In the genomic region with DNA sequence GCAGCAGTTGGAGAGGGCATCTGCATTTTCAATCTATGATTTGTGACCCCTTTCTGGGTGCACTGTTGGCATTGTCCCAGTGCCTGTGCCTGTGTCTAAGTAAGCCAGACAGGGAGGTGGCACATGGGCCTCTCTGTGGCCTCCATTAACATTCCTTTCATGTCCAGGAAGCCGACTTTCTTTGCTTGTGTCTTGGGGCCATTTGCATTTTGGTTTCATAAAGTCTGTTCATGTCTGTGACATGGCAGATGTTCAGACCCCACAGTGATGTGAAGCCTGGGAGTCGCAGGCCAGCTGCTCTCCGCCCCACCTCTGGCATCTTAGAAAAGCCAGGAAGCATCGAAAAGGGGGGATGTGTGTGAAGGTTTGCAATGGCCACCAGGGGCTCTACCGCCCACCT, we compare ENCODE assay signal across 17 mouse cellular contexts.
DNase-seq lines count a peak whose midpoint lies in the region; ATAC-seq and TF ChIP-seq lines count a peak whose summit lies in the region.
"Had no signal": no experiment of that assay in that cellular context is flagged by ENCODE, and none has a peak within 500 bp of the region (broad histone marks: within the 10 kb centered on the region; RNA-seq: fewer than 3 reads in every experiment).

No protein-coding gene starts in this region.

- intact Hi-C loops in left cerebral cortex, postnatal 4 days (cut with DNase I) = no loop called here

- TF ChIP-seq CTCF in hindbrain, postnatal 0 days (IDR thresholded peaks at IDR 0.05; ENCODE audit: low read depth) = no peak; the same call in 1 of the 2 replicates
- peak; percentile 26; the same call in 1 of the 2 replicates for TF ChIP-seq CTCF in midbrain, postnatal 0 days (IDR thresholded peaks at IDR 0.05)

- H3K4me2 ChIP-seq in forebrain, embryonic 16.5 days (ENCODE audit: low read length) = no peak overlapping the region
- no peak overlapping the region for H3K4me2 ChIP-seq in hindbrain, postnatal 0 days (ENCODE audit: low read depth, low read length)
- H3K4me2 ChIP-seq in midbrain, postnatal 0 days (ENCODE audit: low read depth, low read length, poor library complexity, severe bottlenecking) = no peak overlapping the region
- H3K4me2 ChIP-seq: embryonic facial prominence, embryonic 12.5 days; liver, embryonic 11.5 days; lung, embryonic 14.5 days; neural tube, embryonic 13.5 days had no signal

- DNase-seq in left cerebral cortex, postnatal 4 days = peak; percentile 48
- no peak for DNase-seq in left cerebral cortex, adult 18-20 months (ENCODE audit: low spot score in 2 of 2)
- peak; percentile 27 for DNase-seq in hindbrain, postnatal 0 days (ENCODE audit: low spot score)
- no peak for DNase-seq in midbrain, postnatal 0 days (ENCODE audit: low spot score)
- DNase-seq in layer of hippocampus, postnatal 25 days (ENCODE audit: extremely low spot score in 1 of 2, low spot score in 1 of 2) = no peak
- no peak for DNase-seq in adrenal gland, adult 18-20 months (ENCODE audit: low spot score in 2 of 2)
- DNase-seq: gastrocnemius, postnatal 10 days; heart, adult 18-20 months; kidney, adult 11 months; kidney, postnatal 36 days; lung, embryonic 14.5 days; lung, postnatal 4 days had no signal

- H3K4me1 ChIP-seq in forebrain, embryonic 16.5 days (replicated peaks; ENCODE audit: control insufficient read depth, insufficient read depth, low read length) = peaks cover 20% of the 10 kb centered on the region
- peaks cover 14% of the 10 kb centered on the region for H3K4me1 ChIP-seq in hindbrain, postnatal 0 days (ENCODE audit: insufficient read depth, low read length)
- H3K4me1 ChIP-seq in midbrain, postnatal 0 days (ENCODE audit: insufficient read depth, low read length) = peaks cover 21% of the 10 kb centered on the region

- no peaks in the 10 kb centered on the region for H3K27me3 ChIP-seq in forebrain, embryonic 16.5 days (replicated peaks; ENCODE audit: control insufficient read depth, insufficient read depth, low read length)
- no peaks in the 10 kb centered on the region; the same call in 1 of the 2 replicates for H3K27me3 ChIP-seq in hindbrain, postnatal 0 days (ENCODE audit: insufficient read depth, low read length)
- H3K27me3 ChIP-seq in midbrain, postnatal 0 days (ENCODE audit: insufficient read depth, low read length) = peaks cover 12% of the 10 kb centered on the region

- ATAC-seq in forebrain, embryonic 16.5 days = no peak
- peak; percentile 35; the same call in 1 of the 2 replicates for ATAC-seq in hindbrain, postnatal 0 days
- ATAC-seq in midbrain, postnatal 0 days (ENCODE audit: low FRiP score) = no peak

- no peaks in the 10 kb centered on the region for H3K9me3 ChIP-seq in forebrain, embryonic 16.5 days (ENCODE audit: control insufficient read depth, low read length)
- no peaks in the 10 kb centered on the region for H3K9me3 ChIP-seq in hindbrain, postnatal 0 days (ENCODE audit: low read length)
- H3K9me3 ChIP-seq in midbrain, postnatal 0 days (ENCODE audit: low read length) = no peaks in the 10 kb centered on the region
- H3K9me3 ChIP-seq: embryonic facial prominence, embryonic 12.5 days; neural tube, embryonic 13.5 days had no signal

- H3K4me3 ChIP-seq in forebrain, embryonic 16.5 days (replicated peaks; ENCODE audit: low read length) = no peak overlapping the region
- H3K4me3 ChIP-seq in hindbrain, postnatal 0 days (ENCODE audit: low read length) = no peak overlapping the region
- H3K4me3 ChIP-seq in midbrain, postnatal 0 days (ENCODE audit: low read depth, low read length) = no peak overlapping the region
- H3K4me3 ChIP-seq: embryonic facial prominence, embryonic 12.5 days; neural tube, embryonic 13.5 days had no signal

- H3K27ac ChIP-seq in forebrain, embryonic 16.5 days (ENCODE audit: low read length) = no peak overlapping the region
- H3K27ac ChIP-seq in hindbrain, postnatal 0 days = no peak overlapping the region
- no peak overlapping the region for H3K27ac ChIP-seq in midbrain, postnatal 0 days (ENCODE audit: low read depth, low read length)
- H3K27ac ChIP-seq: embryonic facial prominence, embryonic 12.5 days; neural tube, embryonic 13.5 days; stomach, postnatal 0 days had no signal

- no peaks in the 10 kb centered on the region for H3K36me3 ChIP-seq in forebrain, embryonic 16.5 days (ENCODE audit: control insufficient read depth, insufficient read depth)
- H3K36me3 ChIP-seq in hindbrain, postnatal 0 days (ENCODE audit: insufficient read depth, low read length) = no peaks in the 10 kb centered on the region
- no peaks in the 10 kb centered on the region for H3K36me3 ChIP-seq in midbrain, postnatal 0 days (ENCODE audit: insufficient read depth, low read length)
- H3K36me3 ChIP-seq: embryonic facial prominence, embryonic 12.5 days; neural tube, embryonic 13.5 days had no signal

- H3K9ac ChIP-seq in forebrain, embryonic 16.5 days (replicated peaks; ENCODE audit: low read depth, low read length) = 0 out of 2 replicates have a peak overlapping the region, but pooled peaks have one; percentile 15
- no peak overlapping the region for H3K9ac ChIP-seq in hindbrain, postnatal 0 days (replicated peaks; ENCODE audit: low read length)
- no peak overlapping the region for H3K9ac ChIP-seq in midbrain, postnatal 0 days (replicated peaks; ENCODE audit: low read length, poor library complexity, severe bottlenecking)
- H3K9ac ChIP-seq: embryonic facial prominence, embryonic 12.5 days; lung, embryonic 14.5 days; neural tube, embryonic 13.5 days had no signal

- WGBS in forebrain, embryonic 16.5 days = 51% methylated on average over 5 of the region's 5 CpGs
- 38% methylated on average over 5 of the region's 5 CpGs for WGBS in hindbrain, postnatal 0 days
- 39% methylated on average over 5 of the region's 5 CpGs for WGBS in midbrain, postnatal 0 days

Comparison
In these comparisons a context has a peak if more than half of its experiments do, and no peak if none do; other contexts are left out.
1. DNase-seq: peak in left cerebral cortex, postnatal 4 days (single experiment) and hindbrain, postnatal 0 days (single experiment); none in left cerebral cortex, adult 18-20 months (0 of 2), midbrain, postnatal 0 days (single experiment), layer of hippocampus, postnatal 25 days (0 of 2) and adrenal gland, adult 18-20 months (0 of 2).